Mouse (Mus musculus) testis, postnatal 14 days (tissue): ENCODE measurements at regions not wholly inside any gene's neighbourhood (a gene's known extent, or its start where the extent isn't known, plus 50 kb on each side); places are given as distances from the start of the nearest gene placed in this dataset.

ENCODE experiments used
- DNase-seq: peaks from one replicate; pipeline ENCODE4 v3.0.0; 2021; ENCODE audit warnings: low spot score

GRCm38 (mm10) chr12:35314035-35314434, 220.8 kb downstream of the Ahr start:
- no peak for DNase-seq

DNA sequence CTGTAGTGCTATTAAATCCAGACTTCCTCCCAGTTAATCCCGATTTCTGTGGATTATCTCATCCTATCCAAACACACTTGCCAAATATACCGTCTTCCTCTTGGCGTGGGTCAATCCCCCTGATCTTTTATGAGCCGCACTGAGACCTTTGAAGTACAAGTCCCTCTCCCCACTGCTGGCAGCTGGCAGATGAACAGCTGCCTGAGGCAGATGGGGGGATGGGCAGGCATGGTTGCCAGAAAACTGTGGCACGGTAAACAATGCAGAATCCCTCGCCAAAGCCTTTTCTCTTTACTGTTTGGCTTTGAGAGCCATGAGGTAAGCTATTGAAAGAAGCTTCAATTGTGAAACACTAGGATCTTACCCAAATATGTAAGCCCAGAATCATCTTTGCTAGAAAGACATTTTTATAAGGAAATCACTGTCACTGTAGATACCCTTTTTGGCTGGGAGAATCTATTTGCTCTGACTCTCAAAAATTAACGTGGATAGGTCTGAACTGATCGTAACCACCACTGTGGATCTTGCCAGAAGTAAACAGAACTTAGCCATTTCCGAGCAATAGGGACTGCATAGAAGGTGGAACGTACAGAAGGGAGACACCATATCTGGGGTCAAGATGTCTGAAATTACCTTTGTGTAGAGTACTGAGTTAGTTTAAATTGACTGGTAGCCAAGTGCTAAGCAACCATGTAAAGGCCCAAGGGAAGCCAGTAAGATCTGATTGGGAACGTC, 221.5 kb downstream of the Ahr start:
- no peak for DNase-seq

DNA sequence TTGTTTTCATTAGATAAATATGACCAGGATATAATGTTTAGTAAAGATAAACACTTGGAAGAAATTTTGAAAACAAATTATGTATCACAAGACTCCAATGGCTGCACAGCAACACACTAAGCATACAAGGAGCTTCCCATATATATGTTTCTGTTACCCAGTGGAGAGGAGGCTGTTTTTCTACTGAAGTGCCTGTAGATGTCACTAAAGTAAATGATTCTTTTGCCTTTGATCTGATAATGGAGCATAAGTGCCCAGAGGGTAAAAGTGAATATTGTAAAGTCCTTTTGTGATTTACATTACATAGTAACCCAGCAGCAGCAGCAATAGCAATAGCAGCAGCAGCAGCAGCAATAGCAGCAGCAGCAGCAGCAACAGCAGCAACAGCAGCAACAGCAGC, 226.3 kb downstream of the Ahr start:
- DNase-seq, result no peak

DNA sequence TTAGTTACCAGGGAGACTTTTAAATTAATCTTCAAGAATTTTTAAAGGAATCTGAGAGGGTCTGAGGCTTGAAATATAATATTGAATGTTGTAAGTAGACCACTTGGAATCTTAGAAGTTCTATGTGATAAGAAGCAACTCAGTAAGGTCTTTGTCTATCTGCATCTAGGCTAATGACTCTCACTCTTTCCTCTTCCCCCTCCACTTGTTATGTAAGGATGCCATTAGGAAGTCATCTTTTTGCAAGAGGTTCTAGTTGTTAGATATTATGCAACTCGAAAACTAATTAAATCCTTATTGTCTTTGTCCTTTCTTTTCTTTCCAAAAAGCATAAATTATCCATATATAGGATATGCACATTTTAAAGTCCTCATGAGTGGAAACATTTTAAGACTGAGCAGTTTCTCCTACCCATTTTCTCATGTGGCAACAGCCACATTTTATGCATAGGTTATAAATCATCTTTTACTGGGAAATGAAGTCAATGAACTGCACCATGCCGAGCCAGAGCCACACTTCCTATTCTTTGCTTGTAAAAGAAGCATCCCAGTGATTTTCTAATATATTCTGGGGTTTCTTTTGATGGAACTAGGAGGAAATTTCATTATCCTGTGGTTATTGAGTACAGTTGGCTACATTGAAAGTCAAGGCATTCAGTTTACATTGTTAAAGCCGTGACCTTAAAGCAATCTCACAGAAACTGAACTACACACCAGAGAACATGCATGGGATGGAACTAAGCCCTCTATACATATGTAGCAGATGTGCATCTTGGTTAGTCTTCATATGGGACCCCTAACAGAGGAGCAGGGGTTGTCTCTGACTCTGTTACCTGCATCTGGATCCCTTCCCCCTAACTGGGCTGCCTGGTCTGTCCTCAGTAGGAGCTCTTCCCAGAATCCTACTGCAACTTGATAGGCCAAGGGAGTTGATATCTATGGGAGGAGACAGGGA, 230.8 kb downstream of the Ahr start:
- DNase-seq, result no peak

DNA sequence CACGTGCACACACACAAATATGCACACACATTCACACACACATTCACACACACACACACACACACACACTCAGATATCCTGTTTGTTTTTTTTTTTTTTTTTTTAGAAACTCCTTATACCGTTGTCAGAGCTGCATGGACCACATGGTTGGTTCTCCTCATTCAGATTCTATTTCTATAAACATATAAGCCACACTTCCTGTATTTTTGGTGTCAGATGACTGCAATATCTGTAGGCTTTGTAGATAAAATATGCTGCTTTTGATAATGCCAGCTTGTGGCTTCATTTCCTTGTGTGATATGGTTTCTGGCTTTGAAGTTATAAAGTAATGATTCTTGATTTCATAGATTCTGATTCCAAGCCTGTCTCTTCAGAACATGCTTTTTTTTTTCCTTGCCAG, 231.7 kb downstream of the Ahr start:
- DNase-seq, result no peak

DNA sequence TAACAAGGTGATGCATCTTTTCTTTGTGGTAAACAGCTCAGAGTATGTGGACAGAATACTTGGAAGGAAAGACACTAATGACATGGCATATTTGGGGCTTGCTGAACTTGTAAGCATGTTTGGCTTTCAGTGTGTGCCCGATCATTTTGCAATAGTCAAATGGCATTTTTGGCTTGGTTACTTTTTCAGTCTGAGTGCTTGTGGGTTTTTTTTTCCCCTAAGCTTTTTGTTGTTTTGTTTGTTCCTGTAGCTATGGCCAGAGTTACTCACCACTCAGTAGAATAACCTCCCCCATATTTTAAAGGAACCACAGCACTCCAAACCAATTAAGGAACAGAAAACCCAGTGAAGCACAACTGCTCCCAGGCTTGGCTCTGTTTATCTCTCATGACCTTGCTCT, 240.2 kb downstream of the Ahr start:
- no peak for DNase-seq

GRCm38 (mm10) chr12:35293566-35293965, 241.3 kb downstream of the Ahr start:
- DNase-seq, result no peak

DNA sequence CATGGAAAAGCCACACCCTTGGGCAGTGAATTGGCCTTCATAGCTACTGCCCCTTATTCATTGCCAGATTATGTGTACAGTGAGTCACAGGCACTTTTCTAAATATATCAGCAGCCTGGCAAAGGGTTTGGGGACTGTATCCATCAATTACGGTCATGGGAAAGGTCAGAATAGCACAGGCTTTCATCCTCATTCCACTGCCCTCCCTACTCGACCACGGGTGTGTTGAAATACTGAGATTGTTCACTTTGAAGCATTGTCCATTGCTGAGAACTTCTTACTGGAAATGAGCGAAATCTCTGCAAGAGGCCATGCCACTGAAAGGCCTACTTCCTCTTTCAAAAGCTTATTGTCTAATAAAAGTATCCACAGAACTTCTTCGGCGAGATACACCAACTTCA, 242.9 kb downstream of the Ahr start:
- DNase-seq, result no peak

GRCm38 (mm10) chr12:35287974-35288373, 241.0 kb downstream of the Snx13 start:
- DNase-seq, result no peak

DNA sequence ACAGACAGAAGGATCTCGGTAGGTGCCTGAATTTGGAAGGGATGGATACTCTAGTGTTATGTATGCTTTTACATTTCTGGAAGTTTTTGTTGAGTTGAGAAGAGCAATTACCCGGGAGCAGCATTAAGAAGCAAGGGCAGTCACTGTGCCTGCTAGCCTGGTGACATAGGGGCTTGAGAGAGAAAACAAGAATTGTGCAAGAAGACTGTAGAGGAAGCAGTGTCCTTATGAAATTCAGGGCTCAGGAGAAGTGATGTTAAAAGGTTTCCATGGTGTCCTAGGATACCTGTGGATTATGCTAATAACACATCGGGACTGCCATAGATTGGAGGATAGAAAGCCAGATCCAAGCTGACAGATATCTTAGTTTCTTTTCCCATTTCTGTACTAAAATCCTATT, 240.6 kb downstream of the Snx13 start:
- no peak for DNase-seq

- DNase-seq, result no peak
These were observed 240.1 kb downstream of the Snx13 start for GRCm38 (mm10) chr12:35286974-35287553.

- DNase-seq, result peak; percentile 8
These were observed 237.4 kb downstream of the Snx13 start for GRCm38 (mm10) chr12:35284345-35284744.

- no peak for DNase-seq
These were observed 236.9 kb downstream of the Snx13 start for GRCm38 (mm10) chr12:35283925-35284324.

- DNase-seq, result no peak
These were observed 236.4 kb downstream of the Snx13 start for GRCm38 (mm10) chr12:35283407-35283806.

GRCm38 (mm10) chr12:35269465-35269864, 222.5 kb downstream of the Snx13 start:
- DNase-seq, result no peak

DNA sequence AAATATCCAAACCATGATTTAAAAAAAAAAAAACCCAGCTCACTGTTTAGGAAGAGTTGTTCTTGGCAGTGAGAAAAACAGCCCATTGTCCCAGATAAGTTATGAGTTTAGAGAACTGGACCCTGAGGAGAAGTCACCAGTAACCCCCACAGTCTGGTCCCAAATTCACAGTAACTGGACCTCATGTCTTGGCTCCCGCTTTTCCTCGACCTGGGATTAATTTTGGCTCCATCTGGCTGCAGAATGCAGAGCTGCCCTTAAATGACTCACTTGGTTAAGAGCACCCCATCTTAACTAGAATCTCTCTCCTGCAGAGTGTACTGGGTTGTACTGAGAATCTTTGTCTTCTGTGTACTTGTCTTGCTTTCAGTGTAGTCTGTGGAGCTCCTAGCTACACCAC, 221.0 kb downstream of the Snx13 start:
- no peak for DNase-seq

DNA sequence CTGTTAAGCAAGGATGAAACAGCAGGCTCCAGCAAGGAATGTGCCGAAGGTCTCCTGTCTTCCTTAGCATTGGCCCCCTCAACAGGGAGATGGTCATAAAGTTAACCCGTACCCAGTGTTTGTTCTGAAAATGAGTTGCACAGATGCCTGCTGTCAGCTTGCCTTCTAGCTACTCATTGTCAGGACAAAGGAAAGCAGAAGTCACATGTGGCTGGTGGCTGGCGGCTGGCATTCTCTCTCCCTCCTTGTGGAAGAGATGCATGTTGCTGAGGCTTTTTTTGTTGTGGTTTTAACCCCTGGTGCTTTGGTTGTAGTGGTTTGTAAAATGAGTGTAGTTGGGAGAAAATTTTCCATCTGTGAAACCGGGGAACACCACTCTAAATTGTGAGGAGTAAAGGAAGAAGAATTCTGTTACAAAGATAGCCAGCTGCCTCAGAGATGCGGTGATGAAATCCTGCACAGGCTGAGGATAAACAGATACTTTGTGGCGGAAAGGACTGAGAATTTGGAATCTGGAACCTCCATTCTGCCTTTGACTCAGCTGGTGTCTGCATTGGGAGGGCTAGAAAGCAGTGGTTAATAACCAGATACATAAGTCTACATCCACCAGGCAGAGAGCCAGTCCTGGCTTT, 220.2 kb downstream of the Snx13 start:
- DNase-seq, result peak; percentile 31

GRCm38 (mm10) chr12:35259781-35260180, 212.8 kb downstream of the Snx13 start:
- DNase-seq, result no peak

GRCm38 (mm10) chr12:35255723-35256401, 208.9 kb downstream of the Snx13 start:
- DNase-seq, result no peak

DNA sequence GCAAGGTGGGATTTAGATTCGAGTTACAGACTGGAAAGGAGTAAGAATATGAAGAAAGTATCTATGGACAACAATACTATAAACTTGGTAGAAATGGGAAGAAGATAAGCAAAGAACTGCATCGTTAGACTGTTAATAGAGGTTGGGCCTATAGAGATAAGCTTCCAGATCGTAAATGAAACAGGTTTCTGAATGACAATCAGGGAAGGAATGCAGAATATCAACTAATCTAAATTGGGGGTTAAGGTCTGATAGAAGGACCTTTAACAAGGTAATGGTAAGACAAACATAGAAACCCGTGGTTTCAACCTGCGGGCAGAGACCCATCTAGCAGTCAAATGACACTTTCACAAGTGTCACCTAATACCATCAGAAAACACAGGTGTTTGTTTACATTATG, 201.5 kb downstream of the Snx13 start:
- no peak for DNase-seq

DNA sequence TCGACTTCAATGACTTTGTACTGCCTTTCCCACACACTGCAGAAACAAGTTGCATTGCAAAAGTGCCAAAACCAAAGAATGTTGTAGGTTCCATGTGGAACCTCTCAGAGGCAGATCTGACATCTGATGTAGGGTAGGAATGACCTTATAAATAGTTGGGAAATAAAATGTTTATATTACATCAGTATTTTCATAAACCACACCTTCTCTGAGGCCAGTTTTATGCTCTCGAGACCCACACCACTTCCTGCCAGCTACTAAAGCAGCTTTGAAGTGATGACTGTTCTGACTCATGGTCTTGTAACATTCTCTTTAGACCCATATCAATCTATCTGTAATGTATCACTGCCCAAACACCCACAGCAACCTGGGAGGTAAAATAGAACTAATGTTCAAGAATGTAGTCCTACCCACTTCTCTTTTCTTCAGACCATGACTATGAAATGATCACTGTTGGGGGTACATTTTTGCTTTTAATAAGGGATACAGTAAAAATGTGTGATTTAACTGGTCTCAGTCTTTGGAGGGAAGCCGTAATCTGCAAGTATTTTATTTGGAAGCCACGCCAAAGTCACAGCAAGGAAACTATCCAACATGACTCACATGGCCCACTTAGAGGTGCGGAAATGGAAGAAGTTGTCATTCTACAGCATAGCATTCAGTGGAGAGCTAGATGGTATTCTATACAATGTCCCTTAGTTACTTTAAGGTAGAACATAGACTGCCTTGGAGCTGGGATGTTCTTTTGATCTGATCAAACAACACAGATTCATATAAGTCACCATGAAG, 199.4 kb downstream of the Snx13 start:
- no peak for DNase-seq
